Mouse (Mus musculus): Measurements from ENCODE around the gene Stradb.

DNA sequence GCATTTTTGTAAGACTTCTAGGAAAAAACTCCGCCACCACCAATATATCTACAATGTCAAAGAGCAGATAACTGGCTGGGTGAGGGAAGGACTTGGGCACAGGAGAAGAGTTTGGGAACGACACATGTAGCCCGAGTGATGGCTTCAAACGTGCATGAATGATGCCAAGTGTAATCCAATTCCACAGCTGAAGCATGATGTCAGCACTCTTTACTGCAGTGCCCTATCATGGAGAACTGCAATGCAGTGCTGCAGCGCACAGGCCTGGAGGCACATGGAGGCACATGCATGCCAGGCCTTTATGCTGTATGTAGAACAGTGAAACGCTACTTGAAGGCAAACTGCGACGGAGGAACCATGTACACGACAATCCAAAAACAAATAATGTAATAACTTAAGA, 26.6 kb upstream of the Stradb start:
- TF ChIP-seq CTCF (IDR thresholded peaks at IDR 0.05; ENCODE audit: extremely low read depth, insufficient read length, insufficient replicate concordance, low read depth, low read length) (no peak), POLR2A (IDR thresholded peaks at IDR 0.05; ENCODE audit: low read depth, low read length) (no peak)
